Mouse (Mus musculus): ENCODE data around the gene Astl. TPM values are rescaled to one million over a fixed set of nuclear protein-coding genes. Genes with fewer than 3 reads are reported as not detected.
A peak's percentile ranks its signal among the peaks of the same experiment; 100 is the strongest.

Astl gene
- polyA plus RNA-seq, 1 experiment, result not detected

- TF ChIP-seq GATA1 (IDR thresholded peaks at IDR 0.05; ENCODE audit: low read length), result no peak
Measured at GRCm38 (mm10) chr2:127316431-127316830, 22.0 kb upstream of the Astl start.

- no peak for TF ChIP-seq GATA1 (IDR thresholded peaks at IDR 0.05; ENCODE audit: low read length)
Measured at GRCm38 (mm10) chr2:127318136-127318535, 20.3 kb upstream of the Astl start.

GRCm38 (mm10) chr2:127319071-127319470, 19.4 kb upstream of the Astl start:
- TF ChIP-seq GATA1 (IDR thresholded peaks at IDR 0.05; ENCODE audit: low read length), result no peak

- no peak for TF ChIP-seq GATA1 (IDR thresholded peaks at IDR 0.05; ENCODE audit: low read length)
Measured at GRCm38 (mm10) chr2:127322671-127323285, 15.7 kb upstream of the Astl start.

- TF ChIP-seq GATA1 (IDR thresholded peaks at IDR 0.05; ENCODE audit: low read length), result no peak
Measured at GRCm38 (mm10) chr2:127323667-127324066, 14.8 kb upstream of the Astl start.

- no peak for TF ChIP-seq GATA1 (IDR thresholded peaks at IDR 0.05; ENCODE audit: low read length)
Measured at GRCm38 (mm10) chr2:127324456-127324855, 14.0 kb upstream of the Astl start.

- TF ChIP-seq GATA1 (IDR thresholded peaks at IDR 0.05; ENCODE audit: low read length), result peak; percentile 57
Measured at GRCm38 (mm10) chr2:127328090-127328851, 10.2 kb upstream of the Astl start.

- TF ChIP-seq GATA1 (IDR thresholded peaks at IDR 0.05; ENCODE audit: low read length), result no peak
Measured at GRCm38 (mm10) chr2:127332807-127333570, 5.5 kb upstream of the Astl start.

- TF ChIP-seq GATA1 (IDR thresholded peaks at IDR 0.05; ENCODE audit: low read length), result no peak
Measured at GRCm38 (mm10) chr2:127333945-127334603, 4.4 kb upstream of the Astl start.

GRCm38 (mm10) chr2:127335078-127335541, 3.3 kb upstream of the Astl start:
- TF ChIP-seq GATA1 (IDR thresholded peaks at IDR 0.05; ENCODE audit: low read length), result no peak

GRCm38 (mm10) chr2:127335767-127336496, 2.5 kb upstream of the Astl start, which contains the start of gene Dusp2:
TSS of gene Dusp2 (plus strand) at chr2:127336159.
- no peak for TF ChIP-seq GATA1 (IDR thresholded peaks at IDR 0.05; ENCODE audit: low read length)

- no peak for TF ChIP-seq GATA1 (IDR thresholded peaks at IDR 0.05; ENCODE audit: low read length)
Measured at GRCm38 (mm10) chr2:127336497-127336832, 2.0 kb upstream of the Astl start.

- no peak for TF ChIP-seq GATA1 (IDR thresholded peaks at IDR 0.05; ENCODE audit: low read length)
Measured at GRCm38 (mm10) chr2:127336885-127337284, 1.6 kb upstream of the Astl start.

GRCm38 (mm10) chr2:127337531-127337930, 908 bp upstream of the Astl start:
- no peak for TF ChIP-seq GATA1 (IDR thresholded peaks at IDR 0.05; ENCODE audit: low read length)

- TF ChIP-seq GATA1 (IDR thresholded peaks at IDR 0.05; ENCODE audit: low read length), result no peak
Measured at GRCm38 (mm10) chr2:127338012-127338411, 427 bp upstream of the Astl start.
